Comparison of ENCODE assay signal across 8 mouse cellular contexts in the genomic region with DNA sequence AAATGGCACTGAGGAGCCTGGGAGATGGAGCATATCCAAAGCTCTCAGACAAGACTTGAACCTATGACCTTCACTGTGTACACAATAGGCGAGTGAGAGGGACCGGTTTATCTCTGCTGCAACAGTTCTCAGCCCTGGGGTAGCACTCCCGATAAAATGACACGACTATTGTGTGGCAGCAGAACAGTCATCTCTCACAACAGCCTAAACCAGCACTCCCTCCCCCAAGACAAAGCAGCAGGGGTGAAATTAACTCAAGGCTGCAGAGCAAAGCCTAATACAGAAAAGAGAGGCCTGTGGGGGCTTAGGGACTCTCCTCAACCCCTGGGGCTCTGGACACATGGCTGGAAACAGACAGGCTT. TPM values are rescaled to one million over a fixed set of nuclear protein-coding genes. Genes with fewer than 3 reads are reported as not detected.
DNase-seq lines count a peak whose midpoint lies in the region; ATAC-seq and TF ChIP-seq lines count a peak whose summit lies in the region.

No protein-coding gene starts in this region.

- H3K9ac ChIP-seq in heart, embryonic 15.5 days: peak overlapping the region; percentile 97
- H3K9ac ChIP-seq in liver, embryonic 16.5 days (ENCODE audit: low read depth, low read length): peak overlapping the region; percentile 88
- H3K9ac ChIP-seq in stomach, embryonic 16.5 days (ENCODE audit: low read length): peak overlapping the region; percentile 98

- H3K4me2 ChIP-seq in heart, embryonic 15.5 days: peak overlapping the region; percentile 70
- peak overlapping the region; percentile 80 for H3K4me2 ChIP-seq in liver, embryonic 16.5 days (ENCODE audit: low read depth, low read length)
- H3K4me2 ChIP-seq in stomach, embryonic 16.5 days (ENCODE audit: low read depth, low read length): peak overlapping the region; percentile 73

- no peak for ATAC-seq in heart, embryonic 15.5 days (replicated peaks; ENCODE audit: insufficient number of reproducible peaks, insufficient read depth, low FRiP score, low read depth)
- peak; percentile 35 for ATAC-seq in liver, embryonic 16.5 days (ENCODE audit: low read depth)
- ATAC-seq in stomach, embryonic 16.5 days (ENCODE audit: insufficient read depth, low FRiP score): no peak; the same call in 1 of the 2 replicates

- H3K4me1 ChIP-seq in thymus, adult 2 months (replicated peaks; ENCODE audit: control insufficient read depth, insufficient read depth, low read length): peaks cover 12% of the 10 kb centered on the region
- peaks cover 53% of the 10 kb centered on the region for H3K4me1 ChIP-seq in heart, embryonic 15.5 days (replicated peaks)
- H3K4me1 ChIP-seq in liver, embryonic 16.5 days (ENCODE audit: control insufficient read depth, low read depth, low read length): peaks cover 48% of the 10 kb centered on the region
- H3K4me1 ChIP-seq in stomach, embryonic 16.5 days (ENCODE audit: control insufficient read depth, insufficient read depth, low read length): peaks cover 31% of the 10 kb centered on the region

- H3K27me3 ChIP-seq in thymus, adult 2 months (ENCODE audit: control insufficient read depth, insufficient read depth, low read length): no peaks in the 10 kb centered on the region
- no peaks in the 10 kb centered on the region for H3K27me3 ChIP-seq in heart, embryonic 15.5 days
- no peaks in the 10 kb centered on the region for H3K27me3 ChIP-seq in liver, embryonic 16.5 days (ENCODE audit: control insufficient read depth, insufficient read depth, low read depth, low read length)
- H3K27me3 ChIP-seq in stomach, embryonic 16.5 days (ENCODE audit: control insufficient read depth, insufficient read depth, low read length): no peaks in the 10 kb centered on the region

- no peak overlapping the region; the same call in 1 of the 2 replicates for H3K4me3 ChIP-seq in thymus, adult 2 months (ENCODE audit: control insufficient read depth, insufficient read depth, low read length)
- H3K4me3 ChIP-seq in heart, embryonic 15.5 days: peak overlapping the region; percentile 94
- peak overlapping the region; percentile 88 for H3K4me3 ChIP-seq in liver, embryonic 16.5 days (ENCODE audit: low read depth, low read length)
- peak overlapping the region; percentile 84 for H3K4me3 ChIP-seq in stomach, embryonic 16.5 days (replicated peaks; ENCODE audit: low read length)

- 44% methylated on average over 4 of the region's 4 CpGs for WGBS in thymus, adult 2 months
- WGBS in heart, embryonic 15.5 days: under 1% methylated on average over 4 of the region's 4 CpGs
- 2% methylated on average over 4 of the region's 4 CpGs for WGBS in liver, embryonic 16.5 days (ENCODE audit: insufficient replicate concordance)
- WGBS in stomach, embryonic 16.5 days: 4% methylated on average over 4 of the region's 4 CpGs

- no peak for TF ChIP-seq POLR2A in thymus, adult 2 months (IDR thresholded peaks at IDR 0.05; ENCODE audit: control insufficient read depth, extremely low read depth, insufficient read depth, low read length, poor library complexity)

- H3K9me3 ChIP-seq in heart, embryonic 15.5 days (replicated peaks): no peaks in the 10 kb centered on the region
- H3K9me3 ChIP-seq in liver, embryonic 16.5 days (replicated peaks; ENCODE audit: control insufficient read depth, low read length): no peaks in the 10 kb centered on the region
- no peaks in the 10 kb centered on the region for H3K9me3 ChIP-seq in stomach, embryonic 16.5 days (replicated peaks; ENCODE audit: control insufficient read depth, low read length)

- no peaks in the 10 kb centered on the region for H3K36me3 ChIP-seq in thymus, adult 2 months (ENCODE audit: control insufficient read depth, insufficient read depth, low read length)
- H3K36me3 ChIP-seq in heart, embryonic 15.5 days: no peaks in the 10 kb centered on the region; the same call in 1 of the 2 replicates
- H3K36me3 ChIP-seq in liver, embryonic 16.5 days (ENCODE audit: control insufficient read depth, insufficient read depth): no peaks in the 10 kb centered on the region
- no peaks in the 10 kb centered on the region for H3K36me3 ChIP-seq in stomach, embryonic 16.5 days (ENCODE audit: control insufficient read depth, insufficient read depth, low read length)

- no peak for TF ChIP-seq CTCF in thymus, adult 2 months (IDR thresholded peaks at IDR 0.05; ENCODE audit: borderline replicate concordance, control insufficient read depth, extremely low read depth, insufficient read depth, low read length, poor library complexity)

- H3K27ac ChIP-seq in thymus, adult 2 months (ENCODE audit: control insufficient read depth, insufficient read depth, low read length): no peak overlapping the region
- H3K27ac ChIP-seq in heart, embryonic 15.5 days: peak overlapping the region; percentile 100
- peak overlapping the region; percentile 94 for H3K27ac ChIP-seq in liver, embryonic 16.5 days (ENCODE audit: low read length)
- peak overlapping the region; percentile 98 for H3K27ac ChIP-seq in stomach, embryonic 16.5 days (ENCODE audit: low read length)

- peak; percentile 47 for DNase-seq in adrenal gland, adult 2 months
- no peak for DNase-seq in adrenal gland, postnatal 25 days
- peak; percentile 6 for DNase-seq in thymus, postnatal 14 days
- no peak for DNase-seq in thymus, adult 2 months
- DNase-seq in gastrocnemius, postnatal 36 days: no peak

- intact Hi-C loops in gastrocnemius, postnatal 36 days (cut with DNase I): loop anchor here (5.0 kb wide), 5 partner anchors 54 to 219 kb away; no protein-coding TSS in a partner anchor

RNA-seq across cellular contexts. Expression of gene Zfp609, which starts 1.2 kb away (rescaled TPM):
- total RNA-seq in adrenal gland, adult 2 months (2021): 10 to 100 TPM; 23.9 to 33.2 TPM
- polyA plus RNA-seq in adrenal gland, adult 2 months (2012; rRNA removed): 6.2 and 9.3 TPM in 2 replicates
- total RNA-seq in adrenal gland, postnatal 25 days (2021): 35.1 and 35.7 TPM in 2 replicates
- 8.0 and 10.8 TPM in 2 replicates for polyA plus RNA-seq in thymus, adult 2 months (2012; rRNA removed)
- polyA plus RNA-seq in heart, embryonic 15.5 days (2015; fragmentation: Nextera tagmentation; extraction: Ambion mirVana): 4.9 and 5.7 TPM in 2 replicates
- 1.4 and 1.7 TPM in 2 replicates for polyA plus RNA-seq in liver, embryonic 16.5 days (2015; fragmentation: Nextera tagmentation; extraction: Ambion mirVana)
- polyA plus RNA-seq in stomach, embryonic 16.5 days (2015; fragmentation: Nextera tagmentation; extraction: Ambion mirVana): 3.8 and 5.0 TPM in 2 replicates
- total RNA-seq in gastrocnemius, postnatal 36 days (2021): 10 to 100 TPM; 16.3 to 17.8 TPM

Comparison
In these comparisons a context has a peak if more than half of its experiments do, and no peak if none do; other contexts are left out.
1. DNase-seq: peak in adrenal gland, adult 2 months (single experiment) and thymus, postnatal 14 days (single experiment); none in adrenal gland, postnatal 25 days (single experiment), thymus, adult 2 months (single experiment) and gastrocnemius, postnatal 36 days (0 of 2).
2. Peak in every context shown above with its lines, with median percentiles within 50 percentile points of each other: H3K4me2 ChIP-seq and H3K9ac ChIP-seq.